In genomic region chr8:86922673-86923072, GRCm38 (mm10) we compare ENCODE assay signal across 16 mouse cellular contexts.
"Had no signal": no experiment of that assay in that cellular context is flagged by ENCODE, and none has a peak within 500 bp of the region (broad histone marks: within the 10 kb centered on the region; RNA-seq: fewer than 3 reads in every experiment).

No protein-coding gene starts in this region.

- H3K9me3 ChIP-seq: liver, embryonic 13.5 days; liver, embryonic 15.5 days; lung, embryonic 15.5 days; midbrain, embryonic 12.5 days; midbrain, embryonic 15.5 days; neural tube, embryonic 12.5 days; stomach, embryonic 15.5 days had no signal

- DNase-seq: liver, embryonic 13.5 days; liver, postnatal 0 days; lung, adult 2 months; lung, postnatal 14 days; lung, postnatal 36 days; right cerebral cortex, postnatal 14 days; thymus, adult 2 months; thymus, postnatal 14 days; thymus, postnatal 36 days had no signal

- H3K27me3 ChIP-seq: lung, embryonic 15.5 days; midbrain, embryonic 15.5 days; neural tube, embryonic 12.5 days had no signal

- H3K4me1 ChIP-seq: liver, embryonic 13.5 days; liver, embryonic 15.5 days; midbrain, embryonic 12.5 days; midbrain, embryonic 15.5 days; neural tube, embryonic 12.5 days had no signal

- H3K36me3 ChIP-seq: liver, embryonic 13.5 days; liver, embryonic 15.5 days; lung, embryonic 15.5 days; midbrain, embryonic 12.5 days; midbrain, embryonic 15.5 days; neural tube, embryonic 12.5 days; stomach, embryonic 15.5 days had no signal

- ATAC-seq: liver, postnatal 0 days; lung, postnatal 0 days; midbrain, embryonic 15.5 days had no signal

- H3K4me3 ChIP-seq: liver, embryonic 13.5 days; liver, embryonic 15.5 days; lung, embryonic 15.5 days; midbrain, embryonic 12.5 days; midbrain, embryonic 15.5 days; neural tube, embryonic 12.5 days; stomach, embryonic 15.5 days had no signal
